Mouse (Mus musculus): Measurements from ENCODE around the gene Casp2.

Casp2 gene

DNA sequence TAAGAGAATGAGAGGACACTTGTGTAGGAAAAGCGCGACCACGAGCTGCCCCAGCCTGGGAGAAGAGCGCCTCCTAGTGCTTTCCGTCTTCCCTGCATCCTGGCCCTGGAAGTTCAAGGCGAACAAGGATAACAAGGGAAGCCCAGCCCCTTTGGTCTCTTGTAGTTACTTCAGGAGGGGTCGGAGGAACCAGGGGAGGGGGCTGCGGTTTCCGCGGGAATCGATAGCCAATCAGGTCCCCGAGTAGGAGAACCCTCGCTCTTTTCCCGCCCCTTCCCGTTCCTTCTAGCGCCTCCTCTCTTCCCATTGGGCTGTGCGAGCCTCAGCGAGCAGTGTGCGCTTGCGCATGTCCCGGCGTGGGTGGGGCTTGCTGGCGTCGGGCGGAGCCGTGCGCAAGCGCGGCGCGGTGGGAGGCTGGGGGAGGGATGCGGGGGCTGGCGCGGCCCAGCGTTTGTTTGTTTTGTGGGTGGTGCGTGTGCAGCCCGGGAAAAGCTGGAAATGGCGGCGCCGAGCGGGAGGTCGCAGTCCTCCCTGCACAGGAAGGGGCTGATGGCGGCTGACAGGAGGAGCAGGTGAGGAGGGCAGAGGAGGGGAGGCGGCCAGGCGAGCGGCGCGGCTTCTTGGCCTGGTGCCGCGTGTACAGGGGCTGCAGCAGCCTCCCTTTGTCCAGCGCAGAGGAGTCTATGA is at the start of gene Casp2:
Casp2 (plus strand) TSS at position 360 of the 687 bp plus-strand sequence.
- peak; percentile 94 for DNase-seq (ENCODE audit: low spot score)

DNA sequence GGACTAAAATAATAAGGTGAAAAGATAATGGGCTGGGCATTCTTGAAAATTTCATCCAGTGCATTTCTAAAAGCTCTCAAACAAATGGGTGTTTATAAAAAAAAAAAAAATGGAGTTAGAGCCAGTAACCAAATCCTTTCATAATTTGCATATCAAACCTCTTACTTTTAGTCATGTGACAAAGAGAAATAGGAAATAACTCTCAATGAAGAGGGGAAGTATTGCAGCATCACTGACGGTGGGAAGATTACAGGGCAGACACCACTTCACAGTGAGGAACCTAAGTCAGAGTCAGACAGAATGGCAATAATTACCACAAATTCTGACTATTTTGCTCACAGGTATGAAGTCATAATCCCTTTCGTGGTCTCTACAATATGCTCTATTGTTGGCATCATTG is 49.8 kb upstream of the Casp2 start, which contains the start of gene Tas2r144:
Tas2r144 (plus strand) TSS at position 301 of the 400 bp plus-strand sequence.
- no peak for DNase-seq (ENCODE audit: low spot score)

DNA sequence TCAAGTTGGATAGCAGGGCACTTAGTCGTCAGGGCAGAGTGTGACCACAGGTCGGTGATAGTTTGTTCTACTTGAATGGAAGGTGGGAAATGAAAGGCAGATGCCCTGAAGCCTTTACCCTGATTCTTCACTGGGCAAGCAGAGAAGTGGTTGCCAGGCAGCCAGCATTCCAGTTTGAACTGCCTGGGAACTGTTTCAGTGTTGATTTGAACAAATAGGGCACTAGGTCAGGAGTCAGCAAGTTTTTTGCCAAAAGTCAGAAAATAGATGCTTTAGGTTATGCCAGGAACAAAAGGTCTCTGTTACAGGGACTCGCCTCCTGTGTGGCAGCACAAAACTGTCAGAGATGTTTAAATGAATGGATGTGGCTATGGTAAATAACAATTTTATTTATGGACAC is 42.5 kb upstream of the Casp2 start:
- DNase-seq (ENCODE audit: low spot score) = no peak

DNA sequence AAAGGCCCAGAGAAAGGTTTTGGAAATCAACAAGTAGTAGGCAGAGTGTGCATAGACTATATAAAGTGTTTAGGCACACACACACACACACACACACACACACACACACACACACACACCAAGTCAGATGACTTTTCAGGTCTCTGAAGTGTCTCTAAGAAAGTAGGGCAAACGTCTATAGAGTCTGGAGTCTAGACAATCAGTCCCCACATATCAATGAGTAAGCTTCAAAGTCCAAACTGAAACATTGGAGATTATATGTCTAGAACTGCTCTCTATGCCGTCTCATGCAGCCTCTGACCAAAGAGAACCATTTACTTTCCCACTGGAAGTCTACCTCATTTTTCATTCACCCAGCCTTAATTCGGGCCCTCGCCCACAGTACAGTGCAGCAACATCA is 39.7 kb upstream of the Casp2 start:
- DNase-seq (ENCODE audit: low spot score) = no peak

DNA sequence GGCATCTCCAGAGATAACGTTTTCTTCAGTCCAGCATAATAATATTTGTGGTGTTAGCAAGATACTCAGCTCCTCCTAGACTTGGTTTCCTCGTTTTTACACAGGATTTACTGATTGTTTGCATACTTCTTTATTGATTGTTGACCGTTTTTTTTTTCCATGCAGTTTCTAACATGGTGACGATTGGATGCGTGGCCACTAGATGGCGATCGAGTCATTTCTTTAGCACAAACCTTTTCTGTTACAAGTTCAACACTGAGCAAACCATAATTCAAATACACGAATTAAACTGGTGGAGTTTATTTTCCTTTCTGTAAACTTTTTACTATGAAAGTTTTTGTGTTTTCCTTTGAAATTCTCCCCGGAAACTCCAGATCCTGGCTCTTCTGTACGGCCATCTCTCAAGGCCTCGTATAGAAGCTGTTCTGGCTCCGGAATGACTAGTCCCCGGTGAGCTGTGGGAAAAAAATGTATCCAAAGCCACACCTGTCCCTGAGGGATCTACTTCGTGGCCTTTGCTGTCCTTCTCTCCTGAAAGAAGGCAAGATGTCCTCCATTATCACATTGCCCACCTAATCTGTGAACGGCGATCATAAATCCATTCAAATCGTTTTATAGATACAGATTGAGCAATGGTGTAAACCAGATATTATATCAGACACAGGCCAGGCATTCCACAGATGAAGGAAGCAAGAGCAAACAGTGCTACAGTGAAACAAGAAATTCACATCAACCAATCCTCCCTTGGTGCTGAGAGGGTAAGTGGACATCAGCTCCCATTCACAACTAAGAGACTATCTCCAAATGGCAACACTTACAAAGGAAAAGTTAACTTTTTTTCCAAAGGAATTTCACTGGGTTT is 37.3 kb upstream of the Casp2 start:
- DNase-seq (ENCODE audit: low spot score) = peak; percentile 46

DNA sequence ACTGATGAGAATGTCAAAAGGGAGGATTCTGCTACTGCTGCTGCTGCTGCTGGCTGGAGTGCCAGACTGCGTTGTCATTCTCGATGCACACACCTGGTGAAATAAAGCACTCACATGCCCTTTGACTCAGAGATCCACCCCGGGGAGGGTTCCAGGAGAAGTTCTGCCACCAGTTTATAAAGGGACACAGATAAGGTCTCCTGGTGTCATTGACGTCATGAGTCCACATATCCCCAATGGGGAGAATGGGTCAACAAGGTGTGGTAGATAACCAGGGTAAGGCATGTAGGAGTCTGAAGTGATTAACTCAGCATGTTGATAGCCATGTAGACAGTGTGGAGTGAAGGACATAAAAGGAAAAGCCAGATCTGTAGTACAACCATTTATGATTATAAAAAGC is 35.2 kb upstream of the Casp2 start:
- no peak for DNase-seq (ENCODE audit: low spot score)

DNA sequence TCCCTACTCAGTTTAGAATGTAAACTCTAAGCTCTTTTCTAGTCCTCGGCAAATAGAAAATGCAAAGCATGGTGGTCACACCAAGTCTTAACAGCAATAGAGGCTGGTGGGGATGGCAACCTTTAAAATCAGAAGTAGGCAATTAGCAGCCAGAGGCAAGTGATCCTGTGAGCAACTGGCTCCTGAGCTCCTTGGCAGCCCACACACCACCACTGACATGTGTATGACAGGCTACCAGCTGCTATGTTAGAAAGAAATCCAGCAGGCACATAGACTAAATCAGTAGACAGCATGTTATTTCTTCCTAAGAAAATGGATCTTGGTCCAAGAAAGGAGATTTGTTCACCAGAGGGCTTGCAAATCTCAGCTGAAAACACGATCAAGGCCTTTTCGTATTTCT is 33.6 kb upstream of the Casp2 start:
- DNase-seq (ENCODE audit: low spot score) = no peak

DNA sequence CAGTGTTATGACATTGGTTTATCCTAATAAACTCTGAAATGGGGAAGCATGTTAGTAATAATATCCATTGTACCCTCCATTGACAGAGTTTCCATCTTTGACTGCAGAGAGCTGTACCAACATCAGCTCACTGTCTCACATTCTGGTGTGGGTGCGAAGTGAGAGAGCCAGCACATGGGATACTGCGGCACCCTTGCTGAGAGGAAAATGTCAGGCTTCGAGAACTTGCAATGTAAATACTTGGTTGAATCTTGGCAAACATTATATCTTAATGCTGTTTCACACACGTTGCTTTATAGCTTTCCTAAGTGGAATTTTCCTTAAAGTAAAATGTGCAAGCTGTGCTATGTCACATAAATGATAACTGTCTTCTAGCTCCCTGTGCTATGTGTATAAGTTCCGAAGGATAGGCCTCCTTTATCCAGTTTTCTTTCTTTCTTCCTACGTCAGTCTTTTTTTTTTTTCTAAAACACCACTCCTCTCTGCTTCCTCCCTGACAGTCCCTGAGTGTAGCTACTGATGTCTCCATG is 27.4 kb upstream of the Casp2 start:
- no peak for DNase-seq (ENCODE audit: low spot score)

DNA sequence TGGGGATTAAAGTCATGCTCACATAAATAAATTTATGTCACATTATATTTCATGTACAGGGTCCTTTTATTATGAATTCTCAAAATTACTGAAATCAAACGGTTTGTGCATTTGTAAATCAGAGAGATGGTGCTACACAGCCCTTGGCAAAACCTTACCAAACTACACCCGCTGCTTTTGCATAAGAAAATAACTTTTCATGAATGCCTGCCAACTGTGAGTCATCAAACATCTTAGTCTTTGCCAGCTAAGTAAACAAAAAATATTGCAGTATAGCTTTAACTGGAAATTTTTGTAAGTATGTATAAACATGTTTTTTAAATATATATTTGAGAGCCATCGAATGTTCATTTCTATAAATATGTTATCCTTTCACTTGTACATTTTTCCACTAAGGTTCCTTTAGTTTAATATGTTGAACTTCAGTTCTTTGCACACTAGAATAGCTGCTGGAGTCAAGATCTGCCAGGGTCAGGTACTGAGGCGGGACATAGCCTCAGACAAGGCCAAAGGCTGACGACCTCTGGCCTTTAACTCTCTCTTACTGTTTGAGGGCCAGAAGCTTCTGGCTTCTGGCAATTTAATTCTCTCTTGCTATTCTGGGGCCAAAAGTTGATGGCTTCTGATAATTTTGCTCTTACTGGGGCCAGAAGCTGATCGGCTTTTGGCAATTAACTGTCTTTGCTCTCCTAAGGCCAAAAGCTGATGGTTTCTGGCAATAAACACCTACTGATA is 23.3 kb upstream of the Casp2 start:
- no peak for DNase-seq (ENCODE audit: low spot score)

DNA sequence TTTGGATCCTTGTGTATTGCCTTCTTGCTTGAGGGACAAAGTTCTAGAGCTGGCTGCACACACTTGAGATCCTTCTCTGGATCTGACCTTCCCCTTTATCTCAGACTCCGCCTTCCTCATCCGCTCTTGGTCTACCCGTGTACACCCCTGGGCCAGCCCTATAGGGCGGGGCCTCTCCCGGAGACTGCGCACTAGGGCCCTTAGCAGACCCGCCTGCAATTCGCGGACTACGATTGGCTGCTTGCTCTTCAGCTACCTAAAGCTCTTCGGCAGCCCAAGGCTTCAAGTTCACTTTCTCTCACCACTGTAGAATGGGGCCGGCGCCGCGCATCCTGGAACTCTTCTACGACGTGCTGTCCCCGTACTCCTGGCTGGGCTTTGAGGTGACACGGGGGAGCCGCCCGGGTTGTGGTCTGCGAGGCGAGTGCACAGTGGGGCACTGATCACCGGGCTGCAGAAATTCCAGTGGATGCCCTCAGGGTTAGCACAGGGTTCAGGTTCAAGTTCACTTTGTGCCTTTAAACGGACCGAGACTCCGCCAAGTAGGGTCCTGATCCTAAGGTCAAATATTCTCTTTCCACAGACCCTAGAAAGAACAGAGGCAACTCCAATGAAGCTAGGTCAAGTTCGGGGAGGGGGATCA is 19.0 kb upstream of the Casp2 start, which contains the start of gene Gstk1:
Gstk1 (plus strand) TSS at position 225 of the 643 bp plus-strand sequence.
- DNase-seq (ENCODE audit: low spot score) = peak; percentile 46

DNA sequence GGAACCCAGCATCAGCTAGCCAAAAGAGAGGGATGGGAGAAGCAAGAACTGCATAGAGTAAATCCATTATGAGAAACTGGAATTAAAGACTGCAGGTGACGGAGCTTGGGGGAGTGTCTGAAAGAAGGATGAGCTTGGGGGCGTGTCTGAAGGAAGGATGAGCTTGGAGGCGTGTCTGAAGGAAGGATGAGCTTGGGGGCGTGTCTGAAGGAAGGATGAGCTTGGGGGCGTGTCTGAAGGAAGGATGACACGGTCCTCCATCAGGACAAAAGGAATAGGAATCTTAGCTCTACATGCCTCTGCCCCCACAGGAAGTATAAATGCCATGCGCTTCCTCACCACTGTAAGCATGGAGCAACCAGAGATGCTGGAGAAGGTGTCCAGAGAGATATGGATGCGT is 17.6 kb upstream of the Casp2 start:
- DNase-seq (ENCODE audit: low spot score) = no peak

DNA sequence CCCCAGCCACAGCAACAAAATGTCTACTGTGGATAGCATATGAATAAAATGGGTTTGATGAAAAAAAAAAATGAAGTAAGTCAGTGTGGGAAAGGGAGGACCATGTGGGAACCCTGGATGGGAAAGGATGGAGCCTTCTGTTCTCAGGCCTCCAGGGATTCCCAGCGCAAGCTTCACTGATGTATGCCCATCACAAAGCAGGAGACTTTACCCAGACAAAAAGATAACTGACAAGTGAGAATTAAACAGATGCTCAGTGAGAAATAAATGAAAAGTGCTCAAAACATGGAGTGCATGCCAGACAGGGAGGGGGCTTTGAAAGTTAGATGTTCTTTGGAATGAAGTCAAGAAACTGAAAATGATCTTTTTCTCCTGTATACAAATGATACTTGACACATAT is 16.8 kb upstream of the Casp2 start:
- DNase-seq (ENCODE audit: low spot score) = no peak

DNA sequence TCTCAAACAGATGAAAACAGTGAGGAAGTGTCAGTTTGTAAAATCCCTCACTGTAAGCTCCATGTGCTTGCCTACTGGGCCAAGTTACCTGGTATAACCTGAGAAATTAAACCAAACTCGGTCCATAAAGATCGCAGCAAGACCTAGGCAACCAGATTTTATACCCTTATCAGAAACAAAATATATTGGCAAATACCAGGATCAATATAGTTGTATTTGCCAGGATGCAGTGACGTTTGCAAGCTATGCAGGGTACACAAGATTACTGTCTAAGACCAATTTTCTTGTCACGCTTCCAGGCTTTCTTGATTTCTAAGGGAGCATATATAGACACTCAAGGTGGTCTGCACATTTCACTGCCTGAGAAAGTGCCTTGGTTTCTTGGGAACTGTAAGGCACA is 13.0 kb upstream of the Casp2 start:
- no peak for DNase-seq (ENCODE audit: low spot score)

DNA sequence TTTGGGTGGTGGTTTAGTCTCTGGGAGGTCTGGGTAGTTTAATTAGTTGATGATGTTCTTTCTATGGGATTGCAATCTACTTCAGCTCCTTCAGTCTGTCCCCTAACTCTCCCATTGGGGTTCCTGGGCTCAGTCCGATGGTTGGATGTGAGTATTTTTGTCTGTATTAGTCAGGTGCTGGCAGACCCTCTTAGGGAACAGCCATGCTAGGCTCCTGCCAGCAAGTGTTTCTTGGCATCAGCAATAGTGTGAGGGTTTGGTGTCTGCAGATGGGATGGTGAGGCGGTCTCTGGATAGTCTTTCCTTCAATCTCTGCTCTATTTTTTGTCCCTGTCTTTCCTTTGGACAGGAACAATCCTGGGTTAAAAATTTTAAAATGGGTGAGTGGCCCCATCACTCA is 11.7 kb upstream of the Casp2 start:
- no peak for DNase-seq (ENCODE audit: low spot score)

DNA sequence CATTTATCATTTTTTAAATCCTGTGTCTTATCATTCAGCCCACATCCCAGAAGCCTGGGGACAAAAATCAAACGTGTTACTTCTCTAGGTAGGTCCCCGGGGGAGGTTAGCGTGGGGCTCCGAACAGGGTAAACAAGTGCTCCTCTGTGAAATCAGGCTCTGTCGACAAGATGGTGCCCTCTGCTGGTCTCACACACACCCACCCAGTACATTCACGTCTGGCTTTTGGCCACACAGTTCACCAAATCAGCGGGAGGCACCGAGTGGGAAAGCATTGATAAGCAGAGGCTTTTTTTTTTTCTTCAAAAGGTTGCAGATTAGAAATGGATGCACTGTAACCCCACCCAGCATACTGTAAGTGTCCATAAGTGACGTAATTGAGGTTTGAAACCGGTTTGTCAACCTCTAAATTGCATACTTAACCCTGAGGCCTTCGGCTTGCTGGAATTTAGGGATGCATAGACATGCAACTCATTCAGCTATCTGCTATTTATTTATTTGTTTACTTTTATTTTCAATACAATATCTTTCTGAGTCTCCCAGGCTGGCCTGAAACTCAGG is 7.4 kb upstream of the Casp2 start:
- no peak for DNase-seq (ENCODE audit: low spot score)

DNA sequence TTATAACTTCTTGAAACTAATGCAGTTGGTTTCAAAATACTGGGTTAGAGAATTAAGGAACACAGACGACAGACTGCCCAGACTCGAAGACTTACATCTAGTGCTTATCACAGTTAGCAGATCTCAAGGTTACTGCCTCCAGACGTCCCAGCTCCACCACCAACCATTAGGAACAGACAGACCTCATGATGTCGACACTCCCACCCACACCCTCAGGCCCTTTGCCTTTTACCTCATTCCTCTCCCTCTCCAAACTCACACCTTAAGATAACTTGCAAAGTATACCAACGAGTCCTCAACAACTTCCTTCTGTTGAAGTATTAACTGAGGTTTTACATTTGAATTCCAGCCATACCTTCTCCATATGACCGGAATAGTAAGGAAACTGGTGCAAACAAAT is 4.4 kb upstream of the Casp2 start:
- no peak for DNase-seq (ENCODE audit: low spot score)

DNA sequence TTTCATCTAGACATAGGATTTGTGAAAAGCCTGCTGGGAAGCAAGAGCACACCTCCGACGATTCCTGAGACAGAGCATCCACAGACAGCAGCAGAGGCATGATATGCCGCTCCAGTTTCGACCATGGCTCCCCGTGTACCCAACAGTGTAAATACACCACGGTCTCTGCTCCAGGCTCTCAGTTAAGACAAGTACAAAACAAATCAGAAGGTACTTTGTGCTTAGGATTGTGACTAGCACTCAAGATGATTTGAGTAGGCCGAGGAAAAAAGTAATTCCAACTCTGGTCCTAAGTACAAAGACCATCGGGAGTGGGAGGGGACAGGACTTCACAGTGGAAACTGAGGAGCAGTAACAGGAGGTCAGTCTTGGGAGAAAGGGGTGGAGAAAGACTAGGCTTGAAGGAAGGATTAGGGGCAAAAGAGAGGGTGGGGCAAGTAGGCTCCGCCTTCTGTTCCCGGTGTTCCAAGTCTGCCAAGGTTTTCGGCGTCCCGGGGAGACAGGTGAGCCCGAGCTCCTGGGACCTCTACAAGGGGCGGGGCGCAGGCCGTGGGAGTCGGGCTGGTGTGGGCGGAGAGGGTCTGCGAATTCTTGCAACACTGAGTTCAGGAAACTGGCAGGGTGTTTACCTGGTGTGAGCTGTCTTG is 3.1 kb upstream of the Casp2 start, which contains the start of gene Tmem139:
Tmem139 (plus strand) TSS at position 447 of the 647 bp plus-strand sequence.
- no peak for DNase-seq (ENCODE audit: low spot score)

DNA sequence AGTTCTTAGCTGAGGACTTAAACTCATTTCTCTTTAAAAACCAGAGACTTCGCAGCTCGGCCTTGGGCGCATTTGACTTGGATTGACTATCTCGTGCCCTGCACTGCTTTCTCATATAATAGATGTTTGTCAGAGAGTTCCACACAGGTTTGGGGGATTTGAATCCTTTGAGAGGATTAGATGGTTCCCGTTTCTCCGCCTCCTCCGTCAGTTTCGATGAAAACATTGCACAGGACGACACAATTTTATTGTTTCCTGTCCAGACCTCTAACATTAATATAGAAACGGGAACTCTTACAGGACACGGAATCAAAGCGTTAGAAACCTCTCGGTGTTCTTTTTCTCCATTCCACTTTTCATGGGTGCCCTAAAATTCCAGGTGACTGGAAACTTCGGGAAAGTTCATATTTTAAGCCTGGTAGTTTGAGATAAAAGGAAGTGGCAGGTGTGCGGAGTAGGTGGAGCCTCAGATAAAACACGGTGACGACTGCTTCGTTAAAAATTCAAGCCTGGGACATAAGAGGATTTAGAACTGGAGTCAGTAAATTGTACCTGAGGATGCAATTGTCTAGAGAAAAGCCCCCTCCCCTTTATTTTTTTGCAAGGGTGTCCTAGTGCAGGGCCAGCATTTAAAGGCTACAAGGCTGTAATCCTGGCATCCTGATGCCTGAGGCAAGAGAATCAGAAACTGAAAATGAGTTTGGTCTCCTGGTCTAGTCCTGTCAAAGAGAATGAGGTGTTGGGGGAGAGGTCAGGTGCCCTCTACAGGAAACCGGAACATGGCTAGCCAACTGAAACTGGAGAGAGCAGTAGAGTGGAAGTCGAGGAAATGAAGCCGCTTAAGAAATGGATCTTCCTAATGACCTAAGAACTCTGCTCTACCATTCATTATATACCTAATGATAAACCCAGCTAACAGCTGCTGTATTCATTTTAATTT is 876 bp downstream of the Casp2 start:
- no peak for DNase-seq (ENCODE audit: low spot score)

DNA sequence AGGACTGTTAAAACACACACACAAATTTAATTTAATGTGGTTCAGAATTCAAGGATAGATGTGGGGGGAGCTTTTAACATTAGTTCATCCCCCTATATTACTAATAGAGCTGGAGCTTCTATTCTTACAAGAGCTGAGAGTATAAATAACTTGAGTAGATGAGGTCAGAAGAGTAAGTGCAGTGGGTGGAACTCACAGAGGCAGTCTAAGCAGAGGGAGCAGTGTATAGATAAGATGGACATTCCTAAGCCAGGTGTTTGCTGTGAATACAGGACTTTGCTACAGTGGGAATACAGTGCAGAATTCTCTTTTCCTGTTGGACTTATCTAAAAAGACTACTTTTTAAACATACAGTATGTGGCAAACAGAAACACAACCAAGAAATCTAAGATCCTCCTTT is 6.0 kb downstream of the Casp2 start:
- no peak for DNase-seq (ENCODE audit: low spot score)

DNA sequence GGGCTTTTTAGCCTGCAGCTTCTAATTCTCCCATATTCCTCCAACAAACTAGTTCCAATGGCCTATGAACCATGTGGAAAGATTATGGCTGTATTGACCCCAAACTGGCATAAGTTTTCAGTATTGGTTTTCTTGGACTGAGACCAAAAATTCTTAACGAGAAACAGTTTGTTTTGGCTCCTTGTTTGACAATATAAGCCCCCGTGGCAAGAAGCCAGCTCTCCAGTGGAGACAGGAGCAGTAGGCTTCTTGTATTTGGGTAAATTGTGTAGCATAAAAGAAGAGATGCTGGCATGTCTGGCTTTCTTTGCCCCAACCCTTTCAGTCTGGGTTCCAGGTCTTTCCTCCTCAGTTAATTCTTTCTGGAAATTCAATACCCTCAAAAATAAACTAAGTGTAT is 11.4 kb downstream of the Casp2 start:
- DNase-seq (ENCODE audit: low spot score) = no peak
